Mouse (Mus musculus): ENCODE measurements around the gene Gnb2. TPM values are rescaled to one million over a fixed set of nuclear protein-coding genes. Genes with fewer than 3 reads are reported as not detected.

Gnb2 gene
- total RNA-seq, 2 experiments from 2014 or later: 573 to 580 TPM

DNA sequence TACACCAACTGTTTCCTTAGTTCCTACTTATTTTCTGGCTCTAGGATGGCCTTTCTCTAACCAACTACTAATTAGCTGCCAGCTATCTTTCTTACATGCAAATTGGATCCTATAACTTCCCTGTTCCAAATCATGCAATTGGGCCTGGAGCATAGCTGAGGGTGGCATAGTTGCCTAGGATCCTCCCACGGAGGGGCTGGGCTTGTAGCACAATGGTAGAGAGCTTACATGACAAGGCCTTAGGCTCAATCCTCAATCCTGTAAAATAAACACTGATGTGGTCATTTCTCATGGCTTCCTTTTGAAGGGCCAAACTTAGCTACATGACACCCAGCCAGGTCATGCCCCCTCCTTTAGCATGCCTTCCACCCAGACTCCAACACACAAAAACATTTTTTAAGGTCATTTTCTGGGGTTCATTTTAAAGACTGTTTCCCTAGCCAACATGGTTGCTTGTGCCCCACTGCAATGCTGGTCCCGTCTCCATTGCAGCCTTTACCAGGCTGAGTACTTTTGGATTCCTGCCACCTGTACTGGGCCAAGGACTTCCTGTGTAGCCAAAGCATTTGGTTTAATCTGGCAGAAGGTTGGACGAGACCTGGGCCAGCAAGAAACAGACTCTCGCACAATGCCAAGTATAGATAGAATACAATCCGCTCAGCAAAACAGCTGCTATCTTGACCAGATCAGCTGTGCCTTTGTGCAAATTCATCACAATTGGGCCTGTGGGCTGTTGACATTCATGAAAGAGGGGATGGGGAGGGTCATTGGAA lies 8.6 kb upstream of the Gnb2 start:
- DNase-seq (ENCODE audit: low spot score in 2 of 2): no peak

DNA sequence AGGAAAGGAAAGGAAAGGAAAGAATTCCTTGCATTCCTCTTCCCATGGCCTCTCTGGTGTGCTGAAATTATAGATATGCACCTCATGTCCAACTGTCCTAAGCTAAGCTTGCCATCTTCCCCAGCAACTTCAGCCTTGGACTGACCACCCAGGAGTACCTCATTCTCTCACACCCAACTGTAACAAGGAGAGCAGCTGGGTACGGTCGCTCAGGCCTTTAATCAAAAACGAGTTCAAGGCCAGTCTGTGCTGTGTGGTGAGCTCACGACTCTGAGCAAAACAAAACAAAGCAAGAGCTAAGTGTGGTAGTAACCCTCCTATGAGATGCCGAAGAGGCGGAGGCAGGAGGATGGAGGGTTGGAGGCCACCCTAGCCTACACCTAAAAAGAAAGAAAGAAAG lies 7.7 kb upstream of the Gnb2 start:
- no peak for DNase-seq (ENCODE audit: low spot score in 2 of 2)

DNA sequence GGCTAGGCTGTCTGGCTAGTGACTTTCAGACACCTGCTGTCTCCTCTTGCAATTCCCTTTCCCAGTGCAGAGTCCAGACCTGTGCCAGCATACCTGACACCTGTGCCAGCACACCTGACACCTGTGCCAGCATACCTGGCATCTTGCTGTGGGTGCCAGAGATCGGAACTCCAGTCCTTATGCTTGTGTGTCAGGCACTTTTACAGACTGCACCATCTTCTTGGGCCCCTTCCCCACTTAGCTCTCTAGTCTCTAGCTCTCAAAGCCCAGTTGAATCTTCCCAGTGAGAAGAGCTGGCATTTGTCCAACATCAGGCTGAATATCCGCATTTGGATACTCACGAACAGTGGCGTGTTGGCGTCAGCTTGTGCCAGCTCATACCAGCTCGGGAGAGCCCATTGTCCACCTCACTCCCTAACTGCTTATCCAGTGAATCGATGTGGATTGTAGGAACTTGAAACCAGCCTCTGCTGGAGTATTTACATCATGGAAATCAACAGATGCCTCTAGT lies 6.0 kb upstream of the Gnb2 start:
- no peak for DNase-seq (ENCODE audit: low spot score in 2 of 2)

DNA sequence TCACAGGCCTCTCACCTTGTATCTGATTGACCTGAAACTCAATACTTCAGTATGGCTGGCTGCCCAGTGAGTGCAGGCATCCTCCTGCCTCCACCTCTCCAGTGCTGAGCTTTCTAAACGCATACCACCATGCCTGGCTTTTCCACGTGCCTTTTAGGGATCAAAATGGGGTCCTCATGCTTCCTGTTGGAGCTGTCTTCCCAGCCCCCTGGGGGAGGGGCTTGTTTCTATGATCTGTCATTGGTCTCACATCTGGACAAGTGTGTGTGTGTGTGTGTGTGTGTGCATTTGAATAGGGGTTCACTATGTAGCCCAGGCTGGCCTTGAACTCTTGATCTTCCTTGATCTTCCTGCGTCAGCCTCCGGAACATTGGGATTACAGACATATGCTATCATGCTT lies 4.2 kb upstream of the Gnb2 start:
- DNase-seq (ENCODE audit: low spot score in 2 of 2): no peak

DNA sequence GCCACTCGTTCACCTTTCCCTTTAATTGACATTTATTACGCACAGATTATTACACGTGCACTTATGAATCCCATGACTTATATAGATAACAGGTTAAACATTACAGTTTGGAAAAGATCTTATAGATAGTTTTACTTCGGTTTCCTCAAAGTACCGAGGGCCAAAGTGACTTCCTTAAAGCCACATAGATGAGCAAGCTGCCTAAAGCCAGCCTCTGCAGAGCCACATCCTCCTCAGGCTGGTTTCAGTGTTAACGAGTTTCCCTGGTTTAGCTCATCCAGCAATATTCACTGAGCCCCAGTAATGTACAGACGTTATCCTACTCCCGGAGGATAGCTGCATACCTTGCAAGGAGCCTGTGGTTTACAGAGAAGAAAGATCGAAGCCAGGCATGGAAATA lies 2.0 kb upstream of the Gnb2 start:
- DNase-seq (ENCODE audit: low spot score in 2 of 2): no peak

DNA sequence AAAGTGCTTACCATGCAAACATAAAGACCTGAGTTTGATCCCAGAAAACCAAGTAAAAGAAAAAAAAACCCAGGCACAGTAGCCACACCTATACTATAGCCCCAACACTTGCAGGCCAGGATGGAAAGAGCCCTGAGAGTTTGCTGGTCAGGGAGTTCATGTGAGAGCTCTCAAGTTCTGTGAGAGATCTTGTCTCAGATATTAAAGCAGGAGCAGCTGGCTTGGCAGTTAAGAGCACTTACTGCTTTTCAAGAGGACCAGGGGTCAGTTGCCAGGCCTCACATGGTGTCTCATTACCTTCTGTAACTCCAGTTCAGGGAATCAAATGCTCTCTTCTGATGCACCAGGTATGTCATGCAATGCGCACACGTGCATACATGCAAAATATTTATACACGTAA lies 1.5 kb upstream of the Gnb2 start:
- DNase-seq (ENCODE audit: low spot score in 2 of 2): no peak

DNA sequence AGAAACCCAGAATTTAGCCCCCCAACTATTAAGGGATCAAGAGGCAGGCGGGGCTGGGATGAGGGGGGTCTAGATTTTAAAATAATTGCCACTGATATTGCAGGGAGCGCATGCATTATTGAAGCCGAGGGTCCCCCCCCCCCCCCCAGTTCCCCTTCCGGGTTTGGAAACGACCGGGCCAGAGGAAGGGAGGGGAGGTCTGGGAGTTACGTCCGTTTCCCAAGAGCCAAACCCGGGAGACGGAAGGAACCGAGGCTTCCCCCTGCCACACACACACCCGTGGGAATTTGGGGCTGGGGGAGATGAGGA lies 548 bp downstream of the Gnb2 start:
- DNase-seq (ENCODE audit: low spot score in 2 of 2): no peak

DNA sequence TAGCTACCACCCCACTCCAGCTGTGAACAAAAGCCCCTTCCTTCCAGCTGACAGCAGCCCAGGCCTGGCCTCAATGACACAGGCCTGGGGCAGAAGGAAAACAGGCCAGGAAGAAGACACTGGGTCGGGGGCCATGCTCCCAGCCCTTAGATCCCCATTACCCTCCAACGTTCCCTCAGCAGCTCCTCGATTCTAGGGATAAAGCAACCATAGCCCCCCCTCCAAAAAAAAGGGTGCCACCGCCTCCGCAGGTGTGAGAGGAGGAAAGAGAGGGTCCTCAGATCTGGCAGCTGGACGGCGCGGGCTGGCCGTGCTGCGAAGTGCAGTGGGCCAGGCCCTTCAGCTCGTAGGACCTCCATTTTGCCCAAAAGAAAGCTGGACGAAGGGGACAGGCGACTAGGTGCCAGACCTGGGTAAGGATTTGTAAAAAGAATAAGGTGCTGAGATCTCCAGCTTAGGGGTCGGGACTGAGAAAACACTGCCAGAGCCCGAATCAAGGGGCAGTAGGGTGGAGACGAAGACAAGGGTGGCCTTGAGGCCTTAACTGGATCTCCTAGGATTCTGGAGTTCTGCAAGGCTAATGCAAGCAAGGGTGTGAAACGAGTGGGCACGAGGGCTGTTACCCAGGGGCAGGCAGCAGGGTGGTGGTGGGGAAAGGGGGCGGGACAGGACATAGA lies 1.0 kb downstream of the Gnb2 start:
- no peak for DNase-seq (ENCODE audit: low spot score in 2 of 2)

DNA sequence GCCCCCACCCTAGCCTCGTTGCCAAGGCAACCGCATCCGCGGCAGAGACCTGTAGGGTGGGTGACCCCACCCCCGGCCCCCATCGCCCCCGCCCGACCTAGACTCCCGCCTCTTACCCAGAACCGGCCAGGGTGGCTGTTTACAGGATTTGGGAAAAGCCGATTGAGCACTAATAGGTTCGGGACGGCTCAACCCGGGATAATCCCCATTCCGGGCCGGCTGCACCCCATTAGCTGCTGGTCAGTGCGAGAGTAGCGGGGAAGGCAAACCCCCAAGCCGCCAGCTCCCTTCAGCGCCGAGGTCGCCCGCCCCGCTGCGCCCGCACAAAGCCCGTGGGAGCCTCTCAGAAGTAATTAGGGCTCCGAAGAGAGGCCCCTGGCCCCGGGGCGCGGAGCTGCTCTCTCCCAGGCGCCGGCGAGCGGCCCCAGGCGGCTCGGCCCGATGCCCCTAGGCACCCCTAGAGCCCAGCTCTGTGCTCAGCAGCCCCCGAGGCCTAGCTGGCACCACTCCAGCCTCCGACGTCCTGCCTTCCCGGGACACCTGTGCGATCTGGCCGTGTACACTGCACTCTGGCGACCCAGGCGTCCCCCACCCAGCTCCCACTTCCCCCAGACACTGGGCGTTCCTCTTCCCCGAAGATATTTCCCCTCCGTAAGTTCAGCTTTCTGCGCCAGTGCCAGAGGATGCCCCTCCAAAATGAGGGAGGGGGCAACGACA lies 1.7 kb downstream of the Gnb2 start:
- no peak for DNase-seq (ENCODE audit: low spot score in 2 of 2)

DNA sequence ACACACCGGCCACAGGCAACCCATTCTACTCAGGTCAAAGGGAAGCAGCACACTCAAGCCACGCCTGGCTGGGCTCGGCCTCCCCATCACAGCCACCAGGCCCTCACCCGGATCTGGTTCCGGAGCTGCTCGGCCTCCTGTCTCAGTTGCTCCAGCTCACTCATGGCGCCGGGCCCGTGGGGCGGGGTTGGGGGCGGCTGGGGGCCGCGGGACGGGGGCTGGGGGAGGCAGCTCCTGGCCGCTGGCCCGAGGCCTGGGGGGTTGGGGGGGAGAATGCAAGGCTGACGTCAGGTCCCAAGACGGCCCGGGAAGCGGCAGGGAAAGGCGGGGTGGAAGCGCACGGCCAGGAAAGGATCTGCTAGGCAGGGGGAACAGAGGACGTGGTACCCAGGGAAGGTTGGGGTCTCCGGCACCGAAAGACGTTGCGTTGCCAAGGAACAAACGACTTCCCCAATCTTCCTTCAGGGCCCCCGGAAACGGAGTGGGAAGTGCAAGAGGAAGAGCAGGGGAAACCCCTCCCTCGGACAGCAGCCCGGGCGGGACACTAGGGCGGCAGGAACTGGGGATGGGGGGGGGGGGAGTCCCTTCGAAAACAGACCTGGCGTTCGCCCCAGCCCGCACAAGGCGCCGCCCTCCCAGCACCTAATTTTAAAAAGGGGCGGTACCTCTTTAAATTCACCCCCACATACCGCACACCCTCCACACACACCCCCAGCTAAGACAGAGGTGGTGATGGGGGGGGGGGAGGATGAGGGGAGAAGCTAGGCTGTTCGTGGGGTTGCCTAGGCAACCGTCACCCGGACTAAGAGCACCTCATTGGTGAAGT lies 2.5 kb downstream of the Gnb2 start:
- DNase-seq (ENCODE audit: low spot score in 2 of 2): peak; percentile 71 to 86

DNA sequence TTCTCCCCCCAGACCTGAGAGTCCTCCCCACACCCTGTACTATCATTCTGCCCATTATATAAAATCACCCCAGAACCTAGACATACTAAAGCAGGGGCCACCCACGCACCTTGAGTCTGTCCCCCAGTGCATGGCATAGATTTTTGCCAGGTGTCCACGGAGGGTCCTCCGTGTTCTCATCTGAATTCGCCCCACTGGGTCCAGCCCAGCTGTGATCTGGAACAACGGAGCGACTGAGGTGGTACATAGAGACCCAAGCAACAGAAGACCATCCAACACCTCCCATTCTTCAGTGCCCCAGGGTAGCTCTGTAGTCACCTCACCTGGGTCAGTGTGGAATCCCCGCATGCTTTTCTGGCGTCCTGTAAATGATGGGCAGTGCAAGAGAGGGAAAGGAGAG lies 3.2 kb downstream of the Gnb2 start:
- no peak for DNase-seq (ENCODE audit: low spot score in 2 of 2)

DNA sequence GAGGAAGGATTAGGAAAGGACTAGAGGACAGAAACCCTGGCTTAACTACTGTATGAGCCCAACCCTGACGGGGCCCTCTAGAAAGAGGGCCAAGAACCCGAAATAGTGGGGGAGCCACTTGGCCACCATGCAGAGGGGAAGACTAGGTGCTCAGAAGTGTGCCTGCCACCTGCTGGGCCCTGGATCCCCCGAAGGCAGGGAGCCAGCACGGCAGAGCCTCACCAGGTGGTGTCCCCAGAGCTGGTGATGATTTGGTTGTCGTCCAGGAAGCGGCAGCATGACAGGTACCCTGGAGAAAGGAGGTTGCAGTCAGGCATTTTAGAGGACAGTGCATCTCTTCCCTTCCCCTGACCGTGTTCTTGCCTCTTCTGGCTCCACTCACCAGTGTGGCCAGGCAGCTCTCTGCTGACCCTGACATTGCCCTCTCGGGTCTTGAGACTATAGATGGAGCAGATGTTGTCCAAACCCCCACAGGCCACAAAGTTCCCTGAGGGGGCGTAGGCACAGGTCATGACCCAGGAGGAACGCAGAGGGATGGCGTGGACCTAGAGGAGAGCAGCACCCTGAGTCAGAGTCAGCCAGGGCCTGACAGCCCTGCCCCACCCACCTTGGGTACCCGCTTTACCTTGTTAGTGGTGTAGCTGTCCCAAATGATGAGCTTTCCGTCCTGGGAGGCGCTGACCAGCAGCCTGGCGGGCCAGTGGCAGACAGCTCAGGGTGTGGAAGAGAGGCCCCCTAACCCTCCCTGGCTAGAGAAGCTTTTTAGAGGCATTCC lies 3.9 kb downstream of the Gnb2 start:
- no peak for DNase-seq (ENCODE audit: low spot score in 2 of 2)

DNA sequence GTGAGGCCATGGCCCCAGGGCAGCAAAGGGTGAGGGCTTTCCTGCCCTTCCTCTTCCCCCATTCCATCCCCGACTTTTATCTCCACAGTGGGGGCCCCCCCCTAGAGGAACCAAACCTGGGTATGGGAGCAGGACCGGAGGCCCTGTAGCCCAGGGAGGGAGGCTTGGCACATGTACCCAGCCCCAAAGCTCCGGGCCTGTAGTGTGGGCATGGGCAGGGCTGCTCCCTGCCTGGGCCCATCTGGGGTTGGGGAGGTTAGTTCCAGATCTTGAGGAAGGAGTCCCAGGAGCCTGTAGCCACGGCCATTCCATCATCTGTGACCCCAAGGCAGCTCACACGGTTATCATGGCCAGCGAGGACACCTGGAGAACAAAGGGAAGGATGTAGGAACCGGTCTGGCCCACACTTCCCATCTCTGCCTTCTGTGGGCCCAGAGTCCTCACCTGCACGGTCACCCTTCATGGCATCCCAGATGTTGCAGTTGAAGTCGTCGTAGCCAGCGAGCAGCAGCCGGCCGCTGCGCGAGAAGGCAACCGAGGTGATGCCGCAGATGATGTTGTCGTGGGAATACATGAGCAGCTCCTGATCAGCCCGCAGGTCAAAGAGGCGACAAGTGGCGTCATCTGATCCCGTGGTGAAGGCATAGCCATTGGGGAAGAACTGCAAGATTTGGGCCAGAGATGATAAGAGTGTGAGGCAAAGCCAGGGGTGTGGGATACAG lies 4.9 kb downstream of the Gnb2 start:
- no peak for DNase-seq (ENCODE audit: low spot score in 2 of 2)

DNA sequence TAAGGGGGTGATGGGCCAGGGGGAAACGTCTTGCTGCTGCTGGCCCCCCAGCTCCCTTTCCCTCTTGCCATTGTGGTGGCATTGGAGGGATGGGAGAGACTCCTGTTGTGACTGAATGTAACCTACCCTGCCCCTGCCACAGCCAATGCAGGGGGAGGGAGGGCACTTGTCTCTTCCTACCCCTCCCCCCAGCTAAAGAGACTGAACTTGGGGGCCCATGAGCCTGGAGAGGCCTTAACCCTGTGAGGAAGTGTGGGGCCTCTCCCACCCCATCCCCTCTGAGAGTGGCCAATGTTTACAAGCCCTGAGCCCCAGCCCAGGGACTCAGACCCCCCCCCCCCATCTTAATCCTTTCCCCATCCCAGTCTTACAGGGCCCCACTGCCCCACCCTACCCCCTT lies 5.9 kb downstream of the Gnb2 start:
- no peak for DNase-seq (ENCODE audit: low spot score in 2 of 2)

DNA sequence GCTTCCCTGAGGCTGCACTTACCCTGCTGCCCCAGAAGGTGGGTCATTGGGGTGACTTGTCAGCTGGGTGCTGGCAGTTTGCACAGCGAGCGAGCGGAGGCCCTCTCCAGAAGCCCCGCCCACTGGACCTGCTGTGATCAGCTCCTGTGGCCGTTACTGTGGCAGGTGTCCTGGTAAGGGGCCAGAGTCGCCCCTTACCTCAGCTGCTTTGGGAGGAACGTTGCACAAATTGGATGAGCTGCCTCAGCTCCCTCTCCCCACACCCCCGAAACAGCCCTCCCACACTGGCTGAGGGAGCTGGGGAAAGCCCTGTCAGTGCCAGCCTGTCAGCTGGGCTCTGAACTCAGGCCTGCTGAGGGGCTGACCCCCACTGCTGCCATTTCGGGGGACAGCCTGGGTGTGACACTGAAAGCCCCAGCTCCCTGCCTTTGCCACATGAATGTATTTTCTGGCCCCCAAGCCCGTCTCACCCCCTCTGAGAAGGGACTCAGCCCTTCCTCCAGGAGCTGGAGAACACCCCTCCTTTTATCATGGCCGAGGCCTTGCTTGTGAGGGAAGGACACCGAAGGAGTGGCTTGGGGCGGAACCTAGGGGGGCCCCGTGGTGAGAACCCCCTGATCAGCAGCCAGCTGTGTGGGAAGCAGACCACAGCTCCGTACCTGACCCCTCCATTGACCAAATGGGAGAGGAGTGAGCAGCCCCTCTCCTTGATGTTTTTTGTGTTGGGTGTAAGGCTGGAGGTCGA lies 6.9 kb downstream of the Gnb2 start:
- DNase-seq (ENCODE audit: low spot score in 2 of 2): no peak

DNA sequence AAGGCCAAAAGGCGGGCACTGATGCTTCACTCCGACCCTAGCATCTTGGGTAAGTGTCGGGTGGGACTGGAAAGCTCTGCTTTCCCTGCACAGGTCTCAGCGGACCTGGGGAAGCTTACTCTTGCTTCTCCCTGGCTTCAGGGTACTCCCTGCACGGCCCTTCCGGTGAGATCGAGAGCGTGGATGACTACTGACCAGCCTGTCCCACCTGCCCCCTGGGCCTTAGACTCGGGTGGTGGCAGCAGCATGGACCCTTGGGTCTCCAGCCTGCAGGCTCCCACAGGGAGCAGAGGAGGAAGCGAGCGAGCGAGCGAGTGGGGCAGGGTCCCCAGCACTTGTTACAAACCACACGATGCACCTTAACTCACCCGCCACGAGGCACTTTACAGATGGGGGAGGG lies 7.8 kb downstream of the Gnb2 start:
- no peak for DNase-seq (ENCODE audit: low spot score in 2 of 2)

DNA sequence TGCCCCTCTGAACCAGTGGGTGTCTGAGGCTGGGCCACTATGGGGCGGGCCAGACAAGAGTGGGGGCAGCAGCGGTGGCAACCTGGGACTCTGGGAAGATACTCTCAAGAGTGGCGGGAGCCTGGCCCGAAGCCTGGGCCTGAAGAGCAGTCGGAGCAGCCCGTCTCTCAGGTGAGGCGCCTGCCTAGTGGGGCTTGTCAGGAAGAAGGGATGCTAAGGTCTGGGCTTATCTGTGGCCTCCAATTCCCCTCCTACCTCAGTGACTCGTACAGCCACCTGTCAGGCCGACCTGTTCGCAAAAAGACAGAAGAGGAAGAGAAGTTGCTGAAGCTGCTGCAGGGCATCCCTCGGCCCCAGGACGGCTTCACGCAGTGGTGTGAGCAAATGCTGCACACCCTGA lies 8.6 kb downstream of the Gnb2 start:
- no peak for DNase-seq (ENCODE audit: low spot score in 2 of 2)

DNA sequence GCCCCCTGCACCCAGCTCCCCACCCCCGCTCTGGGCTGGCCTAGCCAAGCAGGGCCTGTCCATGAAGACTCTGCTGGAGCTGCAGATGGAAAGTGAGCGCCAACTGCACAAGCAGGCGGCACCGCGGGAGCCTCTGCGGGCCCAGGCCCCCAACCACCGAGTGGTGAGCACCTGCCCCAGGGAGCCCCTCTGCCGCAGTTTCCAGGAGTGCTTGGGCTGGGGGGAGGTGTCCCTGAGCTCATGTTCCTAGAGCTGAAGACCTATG lies 9.1 kb downstream of the Gnb2 start:
- DNase-seq (ENCODE audit: low spot score in 2 of 2): no peak

DNA sequence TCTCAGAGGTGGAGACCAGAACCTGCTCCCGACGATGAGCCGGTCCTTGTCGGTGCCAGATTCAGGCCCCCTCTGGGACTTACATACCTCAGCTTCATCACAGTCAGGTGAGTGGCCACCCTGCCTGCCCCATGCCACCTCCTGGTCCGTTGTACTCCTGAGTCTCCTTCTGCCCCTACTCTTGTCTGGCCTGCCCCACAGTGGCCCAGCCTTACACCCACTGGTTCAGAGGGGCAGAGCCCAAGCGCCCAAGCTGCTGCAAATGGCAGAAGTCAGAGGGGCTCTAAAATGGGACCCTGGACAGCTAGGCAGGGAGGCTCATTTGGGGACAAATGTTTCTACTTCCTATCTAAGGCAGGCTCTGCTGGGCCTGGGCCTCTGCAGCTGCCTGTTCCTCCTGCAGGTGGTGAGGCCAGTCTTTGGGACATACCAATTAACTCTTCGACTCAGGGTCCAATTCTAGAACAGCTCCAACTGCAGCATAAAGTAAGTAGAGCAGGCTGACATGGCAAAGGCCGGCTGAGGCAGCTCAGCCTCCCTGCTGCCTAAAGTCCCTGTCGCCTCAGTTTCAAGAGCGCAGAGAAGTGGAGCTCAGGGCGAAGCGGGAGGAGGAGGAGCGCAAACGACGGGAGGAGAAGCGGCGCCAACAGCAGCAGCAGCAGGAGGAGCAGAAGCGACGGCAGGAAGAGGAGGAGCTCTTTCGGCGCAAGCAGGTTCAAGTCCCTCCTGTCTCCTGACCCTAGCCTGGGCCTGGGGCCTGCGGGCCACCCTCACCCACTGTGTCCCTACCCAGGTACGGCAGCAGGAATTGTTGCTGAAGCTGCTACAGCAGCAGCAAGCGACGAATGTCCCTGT lies 9.7 kb downstream of the Gnb2 start:
- no peak for DNase-seq (ENCODE audit: low spot score in 2 of 2)
